Mouse (Mus musculus) duodenum, adult 2 months (tissue): ENCODE measurements around the gene Itgb1bp2. TPM values are rescaled to one million over a fixed set of nuclear protein-coding genes. Genes with fewer than 3 reads are reported as not detected.

ENCODE experiments used
- polyA plus RNA-seq: library from polyadenylated mRNA; depleted of rRNA; stranded (reverse); fragments of >200 nt; gene quantifications from 2 replicates; pipeline ENCODE4 v1.2.3, GENCODE M21; 2012; ENCODE audit warnings: low replicate concordance; rRNA removed

Gene Itgb1bp2
- polyA plus RNA-seq, result 0.13 and 0.36 TPM in 2 replicates

GRCm38 (mm10) chrX:101448886-101449475 is at the start of gene Itgb1bp2:
TSS of gene Itgb1bp2 (plus strand) at chrX:101449088.

GRCm38 (mm10) chrX:101420700-101421095 is 28.2 kb upstream of the Itgb1bp2 start, which contains the start of gene Zmym3:
TSS of gene Zmym3 (minus strand) at chrX:101420849.

GRCm38 (mm10) chrX:101429142-101429949 is 19.5 kb upstream of the Itgb1bp2 start, which contains the start of gene Nono:
TSS of gene Nono (plus strand) at chrX:101429318.

Other genes with a start within 250 kb of the Itgb1bp2 start
- gene Snx12, start 226.5 kb upstream of the Itgb1bp2 start, polyA plus RNA-seq, result 7.3 and 13.9 TPM in 2 replicates
- gene Foxo4, start 194.6 kb upstream of the Itgb1bp2 start, polyA plus RNA-seq, result 27.4 and 30.8 TPM in 2 replicates
- gene Gm614, start 185.1 kb upstream of the Itgb1bp2 start, polyA plus RNA-seq, result not detected in 2 replicates
- 5.3 and 11.3 TPM in 2 replicates for gene Il2rg, start 180.8 kb upstream of the Itgb1bp2 start, polyA plus RNA-seq
- not detected in 2 replicates for gene Gm20489, start 180.1 kb upstream of the Itgb1bp2 start, polyA plus RNA-seq
- gene Med12, start 175.1 kb upstream of the Itgb1bp2 start, polyA plus RNA-seq, result 92.3 and 204 TPM in 2 replicates
- gene Nlgn3, start 149.9 kb upstream of the Itgb1bp2 start, polyA plus RNA-seq, result 0.04 and 0.15 TPM in 2 replicates
- 92.5 and 157 TPM in 2 replicates for gene Gjb1, start 72.7 kb upstream of the Itgb1bp2 start, polyA plus RNA-seq
- gene Zmym3, start 28.2 kb upstream of the Itgb1bp2 start, polyA plus RNA-seq, result 7.0 and 11.7 TPM in 2 replicates
- 27.6 and 40.4 TPM in 2 replicates for gene Nono, start 19.8 kb upstream of the Itgb1bp2 start, polyA plus RNA-seq
- gene Taf1, start 83.6 kb downstream of the Itgb1bp2 start, polyA plus RNA-seq, result 0.46 and 0.64 TPM in 2 replicates
- 8.3 and 14.9 TPM in 2 replicates for gene Ogt, start 191.0 kb downstream of the Itgb1bp2 start, polyA plus RNA-seq